Mouse (Mus musculus) CD4-positive helper T cell, adult 2 months (primary cell): ENCODE measurements at regions not wholly inside any gene's neighbourhood (a gene's known extent, or its start where the extent isn't known, plus 50 kb on each side); places are given as distances from the start of the nearest gene placed in this dataset.
"Not testable (repeated sequence)": the region's sequence is repeated elsewhere in the genome, so short reads cannot be mapped to it uniquely, and the experiment has no call there.

ENCODE experiments used
- DNase-seq: peaks from one replicate; pipeline ENCODE4 v3.0.0-alpha.2; 2012; ENCODE audit warnings: low read depth, missing footprints, low spot score

GRCm38 (mm10) chr12:28922236-28922635 lies 170.6 kb downstream of the Eipr1 start:
- no peak for DNase-seq

- no peak for DNase-seq
Measured at GRCm38 (mm10) chr12:28925206-28925605, 173.6 kb downstream of the Eipr1 start.

- no peak for DNase-seq
Measured at GRCm38 (mm10) chr12:28939936-28940335, 188.3 kb downstream of the Eipr1 start.

DNA sequence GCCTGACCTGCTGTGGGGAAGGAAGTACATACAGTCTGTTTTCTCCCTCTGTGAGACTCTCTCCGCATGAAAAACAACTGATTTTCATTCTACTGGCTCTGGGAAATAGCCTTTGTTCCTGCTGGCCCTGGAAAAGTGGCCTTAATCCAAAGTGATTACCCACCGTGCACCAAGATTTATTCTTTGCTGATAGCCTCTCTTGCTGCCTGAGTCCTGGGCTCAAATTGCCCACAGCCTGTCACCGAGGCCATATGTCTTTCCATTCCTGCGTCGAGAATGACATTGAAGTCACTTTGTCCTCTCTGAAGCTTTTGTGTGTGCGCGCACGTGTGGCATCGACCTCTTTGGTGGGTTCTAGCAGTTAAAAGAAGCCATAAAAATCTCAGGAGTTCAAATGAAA lies 197.3 kb downstream of the Eipr1 start:
- DNase-seq = no peak

GRCm38 (mm10) chr12:28949307-28949706 lies 197.7 kb downstream of the Eipr1 start:
- DNase-seq = no peak

DNA sequence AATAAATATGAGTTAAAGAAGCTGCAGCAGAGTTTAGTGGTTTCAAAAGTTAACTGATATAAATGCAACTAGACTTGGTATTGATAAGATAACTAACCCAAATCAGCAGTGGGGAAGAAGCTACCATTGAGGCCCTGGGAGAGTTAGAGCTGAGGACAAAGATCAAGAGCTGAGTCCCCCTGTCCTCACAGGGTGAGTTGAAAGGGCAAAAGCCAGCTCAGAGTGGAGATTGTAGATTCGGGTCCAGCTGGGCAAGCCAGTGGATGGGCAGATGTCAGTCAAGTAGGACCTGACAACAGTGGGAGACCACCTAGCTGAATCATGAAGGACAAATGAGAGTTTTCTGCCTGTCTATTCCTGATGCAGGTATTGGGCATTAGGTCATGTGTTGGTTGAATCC lies 205.6 kb downstream of the Eipr1 start:
- DNase-seq = no peak

DNA sequence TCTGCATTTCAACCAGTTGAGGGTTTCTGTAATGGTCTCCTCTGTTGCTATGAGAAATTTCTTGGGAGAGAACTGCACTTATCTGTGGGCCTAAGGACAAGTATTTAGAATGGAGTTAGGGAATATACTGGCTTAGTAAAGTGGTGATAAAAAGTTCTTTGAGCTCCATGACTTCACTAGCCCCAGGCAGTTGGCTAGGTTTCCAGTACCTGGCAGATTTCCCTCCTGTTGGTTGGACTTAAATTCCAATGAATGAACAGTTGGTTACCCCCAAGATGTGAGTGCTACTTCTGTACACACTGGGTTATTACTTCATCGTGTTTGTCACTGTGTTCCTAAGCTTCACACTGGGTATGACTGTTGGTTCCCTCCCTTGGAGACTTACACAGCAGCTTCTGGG lies 207.1 kb downstream of the Eipr1 start:
- DNase-seq = no peak

DNA sequence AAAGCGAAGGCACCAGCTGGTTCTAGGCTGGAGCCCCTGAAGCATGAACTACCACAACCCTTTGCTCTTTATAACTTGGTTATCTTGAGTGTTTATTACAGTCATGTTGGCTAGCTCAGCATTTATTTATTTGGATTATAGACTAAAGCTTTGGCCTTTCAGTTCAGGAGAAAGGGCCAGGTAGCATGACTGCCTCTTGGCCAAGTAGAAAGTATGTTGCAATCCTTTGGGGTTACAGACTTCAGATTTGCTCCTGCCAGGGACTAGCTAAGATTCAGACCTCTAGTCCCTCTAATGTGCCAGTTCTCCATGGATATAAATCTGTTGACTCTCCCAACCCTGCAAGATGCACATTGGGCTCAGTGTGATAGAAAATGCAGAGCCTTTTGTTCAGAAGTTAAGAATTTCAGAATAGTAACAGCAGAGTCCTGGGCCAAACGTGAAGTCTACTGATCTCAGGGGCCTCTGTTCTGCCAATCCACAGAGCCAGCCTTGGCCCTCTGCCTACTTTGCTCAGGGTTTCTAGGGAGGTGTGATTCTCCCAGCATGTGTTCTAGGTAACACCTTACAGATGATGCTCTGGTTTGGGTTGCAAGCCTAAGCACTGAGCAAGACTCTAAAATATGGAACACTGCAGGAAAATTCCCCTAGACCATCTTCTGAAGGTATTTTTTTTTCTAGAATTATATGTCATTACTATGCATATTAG lies 218.2 kb downstream of the Eipr1 start:
- DNase-seq = no peak

DNA sequence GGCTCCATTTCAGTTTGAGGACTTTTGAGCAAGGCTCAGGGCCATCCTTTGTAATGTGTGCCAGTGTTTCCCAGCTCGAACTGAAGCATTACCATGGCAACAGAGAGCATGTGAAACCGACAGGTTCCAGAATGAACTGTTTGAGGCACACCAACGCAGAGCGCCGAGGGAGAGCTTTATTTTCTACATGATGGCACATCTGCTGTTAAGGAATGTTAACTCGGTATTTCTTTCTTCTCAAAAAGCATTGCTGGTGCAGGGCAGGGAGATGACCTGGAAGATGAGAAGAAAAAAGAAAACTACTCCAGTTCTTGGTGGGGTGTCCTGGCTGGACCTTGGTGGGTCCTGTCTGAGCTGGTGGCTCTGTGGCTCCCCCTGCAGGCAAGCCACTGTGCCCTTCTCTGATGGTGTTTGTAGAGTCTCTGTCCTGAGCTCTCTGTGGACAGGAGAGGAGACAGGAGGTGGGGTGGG lies 223.0 kb downstream of the Eipr1 start:
- no peak for DNase-seq

DNA sequence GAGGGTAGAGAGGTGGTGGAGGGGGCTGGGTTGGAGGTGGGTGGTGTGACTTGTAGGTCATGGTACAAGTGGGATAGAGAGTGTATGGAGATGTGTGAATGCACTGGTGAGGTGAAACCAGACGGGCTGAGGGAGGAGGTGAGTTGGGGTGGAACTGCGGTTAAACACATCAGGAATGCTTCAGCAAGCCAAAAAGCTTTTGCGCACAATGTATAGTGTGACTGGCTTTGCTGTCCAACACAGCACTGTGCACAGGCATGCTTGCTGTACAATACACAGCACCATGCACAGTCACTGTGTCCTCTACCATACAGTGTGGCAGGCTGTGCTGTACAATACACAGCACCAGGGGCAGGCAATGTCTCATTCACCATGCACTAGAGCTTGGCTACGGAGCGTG lies 223.6 kb downstream of the Eipr1 start:
- DNase-seq = no peak

GRCm38 (mm10) chr12:28979679-28980078 lies 228.1 kb downstream of the Eipr1 start:
- DNase-seq = no peak

DNA sequence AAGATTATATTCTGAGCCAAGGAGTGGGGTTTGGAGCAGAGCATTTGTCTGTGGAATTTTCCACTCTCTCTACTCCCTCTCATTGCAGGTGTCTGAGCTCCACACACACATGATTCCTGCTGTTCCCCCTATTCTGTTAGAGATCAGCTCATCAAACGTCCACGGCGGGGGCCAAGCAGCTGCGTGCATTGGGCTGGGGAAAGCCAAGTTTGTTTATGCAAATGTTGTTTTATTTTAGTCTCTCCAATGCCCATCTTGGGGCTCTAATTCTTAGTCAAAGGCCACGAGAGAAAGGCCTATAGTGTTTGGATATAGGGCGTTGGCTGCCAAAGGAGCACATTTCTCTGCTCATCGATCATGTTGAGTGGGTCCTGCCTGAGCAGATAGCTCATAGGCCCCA lies 234.6 kb downstream of the Eipr1 start:
- no peak for DNase-seq

DNA sequence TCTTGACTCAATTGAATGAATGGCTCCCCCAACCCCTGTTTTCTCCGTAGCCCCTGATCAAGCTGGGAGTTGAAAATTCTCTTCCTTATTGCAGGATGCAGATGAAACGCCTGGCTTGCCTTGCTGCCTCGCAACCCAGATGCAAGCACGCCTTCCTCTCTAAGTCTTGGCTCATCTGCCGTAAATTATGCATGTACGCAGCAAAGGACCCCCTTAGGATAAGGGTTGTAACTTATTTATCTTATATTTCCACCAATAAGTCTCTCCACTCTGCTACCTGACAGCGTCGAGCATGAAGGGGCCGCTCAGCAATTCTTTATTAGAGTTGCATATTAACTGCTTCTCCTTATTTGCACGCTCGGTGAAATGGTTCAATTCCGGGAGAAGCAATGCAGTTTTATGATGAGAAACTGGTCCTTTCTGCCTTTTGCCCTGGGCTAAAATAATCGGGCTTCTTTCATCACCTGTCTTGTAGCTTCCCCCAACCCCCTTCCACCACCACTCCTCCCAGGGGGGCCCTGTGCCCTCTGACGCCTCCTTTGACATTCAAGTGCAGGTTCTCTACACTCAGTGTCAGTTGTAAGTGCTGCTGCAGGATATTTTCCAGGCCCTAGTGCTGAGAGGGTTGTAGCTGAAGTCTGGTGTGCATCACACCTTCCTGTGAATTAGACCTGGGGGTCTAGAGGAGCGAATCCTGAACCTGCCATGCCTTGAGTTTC lies 246.0 kb downstream of the Eipr1 start:
- DNase-seq = no peak

DNA sequence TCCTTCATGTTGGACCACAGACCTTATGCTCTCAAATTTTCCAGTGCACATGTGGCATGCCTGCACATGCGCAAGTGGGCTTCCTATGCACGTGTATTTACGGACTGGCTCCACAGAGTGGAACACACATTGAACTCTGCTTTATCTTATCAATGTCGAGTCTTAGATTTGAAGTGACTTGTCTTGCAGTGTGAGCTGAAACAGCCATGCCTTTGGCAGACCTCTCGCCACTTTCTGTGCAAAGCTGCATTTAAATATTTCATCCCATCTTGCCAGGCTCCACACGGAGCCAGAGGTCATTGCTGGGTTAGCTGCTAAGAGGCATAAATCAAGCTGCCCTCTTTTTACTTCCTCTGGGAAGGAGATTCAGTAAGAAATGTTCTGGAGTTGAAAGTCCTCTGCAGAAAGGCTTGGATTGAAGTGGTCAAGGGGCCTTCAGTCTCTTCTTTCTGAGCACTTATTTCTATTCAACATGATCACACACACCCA lies 248.4 kb downstream of the Eipr1 start:
- DNase-seq = no peak

- no peak for DNase-seq
Measured at GRCm38 (mm10) chr12:29004504-29004903, 252.9 kb downstream of the Eipr1 start.

- no peak for DNase-seq
Measured at GRCm38 (mm10) chr12:29014601-29015000, 263.0 kb downstream of the Eipr1 start.

- DNase-seq = no peak
Measured at GRCm38 (mm10) chr12:29015200-29015862, 263.7 kb downstream of the Eipr1 start.

- no peak for DNase-seq
Measured at GRCm38 (mm10) chr12:29021152-29021551, 269.5 kb downstream of the Eipr1 start.

- no peak for DNase-seq
Measured at GRCm38 (mm10) chr12:29028171-29028570, 276.6 kb downstream of the Eipr1 start.

DNA sequence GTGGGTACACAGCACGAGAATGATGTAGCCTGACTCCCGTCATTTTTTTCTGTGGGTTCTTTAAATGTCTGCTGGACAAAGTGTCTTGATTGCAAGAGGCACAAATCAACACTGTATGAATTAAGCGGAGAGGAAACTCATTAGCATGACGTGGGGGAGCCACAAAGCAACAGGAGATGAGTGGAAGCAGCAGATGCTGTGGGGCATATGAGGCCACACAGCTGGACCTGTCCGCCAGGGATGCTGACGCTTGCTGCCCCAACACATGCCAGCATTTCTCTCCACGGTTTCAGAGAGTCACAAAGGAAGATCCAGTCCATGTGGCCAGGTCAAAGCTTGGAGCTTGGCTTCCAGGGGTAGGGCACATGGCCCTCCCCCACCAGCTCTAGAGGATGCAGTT lies 277.9 kb downstream of the Eipr1 start:
- DNase-seq = no peak

GRCm38 (mm10) chr12:29046009-29046408 lies 294.4 kb downstream of the Eipr1 start:
- DNase-seq = no peak

DNA sequence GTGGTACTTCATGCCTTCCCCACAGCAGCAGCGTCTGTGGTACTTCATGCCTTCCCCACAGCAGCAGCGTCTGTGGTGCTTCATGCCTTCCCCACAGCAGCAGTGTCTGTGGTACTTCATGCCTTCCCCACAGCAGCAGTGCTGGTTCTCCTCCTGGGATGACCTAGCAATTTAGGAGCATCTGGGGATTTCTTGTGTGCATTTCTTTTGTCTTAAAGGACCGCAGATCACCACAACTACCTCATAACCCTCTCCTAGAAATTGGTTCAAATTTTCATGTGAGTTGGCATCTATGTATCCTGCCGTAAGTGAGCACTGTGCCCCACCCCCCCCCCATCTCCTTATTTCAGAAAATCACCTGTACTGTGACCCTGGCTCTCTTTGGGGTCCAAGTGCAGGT lies 297.0 kb downstream of the Eipr1 start:
- DNase-seq = not testable (repeated sequence)
